Mouse (Mus musculus): Measurements from ENCODE around the gene Aldh3b1.

- TF ChIP-seq CHD2 (IDR thresholded peaks at IDR 0.05; ENCODE audit: low read depth, low read length) (no peak), HCFC1 (IDR thresholded peaks at IDR 0.05; ENCODE audit: borderline replicate concordance, insufficient read depth, low read length) (no peak), ZC3H11A (IDR thresholded peaks at IDR 0.05; ENCODE audit: borderline replicate concordance, low read depth, low read length) (no peak)
These were observed 21.9 kb upstream of the Aldh3b1 start for GRCm38 (mm10) chr19:3951461-3951860.

Measured in ES-E14 (cell line).